Mouse (Mus musculus): ENCODE data around the gene Bcl11b. TPM values are rescaled to one million over a fixed set of nuclear protein-coding genes. Genes with fewer than 3 reads are reported as not detected.

The Bcl11b gene
- polyA plus RNA-seq, 1 experiment from 2014 or later: 30.7 TPM

DNA sequence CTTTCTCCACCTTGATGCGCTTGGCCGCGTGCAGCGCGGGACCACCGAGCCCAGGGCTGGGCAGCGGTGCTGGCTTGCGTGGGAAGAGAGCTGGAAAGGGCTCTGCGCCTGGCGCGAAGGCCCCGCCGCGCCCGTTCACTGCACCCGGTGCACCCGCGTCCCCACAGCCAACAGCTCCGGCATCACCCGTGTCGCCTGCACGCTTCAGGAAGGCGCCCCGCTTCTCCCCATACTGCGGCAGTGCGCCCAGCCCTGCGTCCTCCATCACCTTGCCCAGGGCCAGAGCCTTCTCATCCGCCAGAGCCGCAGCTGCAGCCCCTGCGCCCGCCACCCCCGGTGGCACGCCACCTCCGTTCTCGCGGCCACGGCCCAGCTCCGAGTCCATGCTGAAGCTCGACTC lies 87.4 kb downstream of the Bcl11b start:
- H3K27ac ChIP-seq: no peak overlapping the region
- no peak overlapping the region for H3K4me2 ChIP-seq (replicated peaks)
- WGBS: 98% methylated on average over 39 of the region's 39 CpGs
- DNase-seq (ENCODE audit: low spot score): no peak
- H3K9ac ChIP-seq: no peak overlapping the region
- no peaks in the 10 kb centered on the region for H3K27me3 ChIP-seq (ENCODE audit: control insufficient read depth, insufficient read depth, low read length)
- H3K4me3 ChIP-seq (replicated peaks; ENCODE audit: low read length): no peak overlapping the region
- H3K36me3 ChIP-seq (replicated peaks; ENCODE audit: control insufficient read depth, insufficient read depth): peaks cover 22% of the 10 kb centered on the region
- peaks cover 15% of the 10 kb centered on the region for H3K9me3 ChIP-seq (ENCODE audit: control insufficient read depth, low read length)
- no peak for ATAC-seq (ENCODE audit: low FRiP score)
- H3K4me1 ChIP-seq (replicated peaks; ENCODE audit: control insufficient read depth, insufficient read depth, low read length): no peaks in the 10 kb centered on the region

GRCm38 (mm10) chr12:107915396-107915795 lies 88.0 kb downstream of the Bcl11b start:
- Histone ChIP-seq H3K4me1 (replicated peaks; ENCODE audit: control insufficient read depth, insufficient read depth, low read length) (no peaks in the 10 kb centered on the region), H3K27me3 (ENCODE audit: control insufficient read depth, insufficient read depth, low read length) (no peaks in the 10 kb centered on the region), H3K4me2 (replicated peaks) (no peak overlapping the region), H3K27ac (no peak overlapping the region), H3K9ac (no peak overlapping the region), H3K4me3 (replicated peaks; ENCODE audit: low read length) (no peak overlapping the region), H3K9me3 (ENCODE audit: control insufficient read depth, low read length) (peaks cover 15% of the 10 kb centered on the region), H3K36me3 (replicated peaks; ENCODE audit: control insufficient read depth, insufficient read depth) (peaks cover 22% of the 10 kb centered on the region)
- ATAC-seq (ENCODE audit: low FRiP score): no peak
- no peak for DNase-seq (ENCODE audit: low spot score)
- WGBS: 93% methylated on average over 32 of the region's 32 CpGs

DNA sequence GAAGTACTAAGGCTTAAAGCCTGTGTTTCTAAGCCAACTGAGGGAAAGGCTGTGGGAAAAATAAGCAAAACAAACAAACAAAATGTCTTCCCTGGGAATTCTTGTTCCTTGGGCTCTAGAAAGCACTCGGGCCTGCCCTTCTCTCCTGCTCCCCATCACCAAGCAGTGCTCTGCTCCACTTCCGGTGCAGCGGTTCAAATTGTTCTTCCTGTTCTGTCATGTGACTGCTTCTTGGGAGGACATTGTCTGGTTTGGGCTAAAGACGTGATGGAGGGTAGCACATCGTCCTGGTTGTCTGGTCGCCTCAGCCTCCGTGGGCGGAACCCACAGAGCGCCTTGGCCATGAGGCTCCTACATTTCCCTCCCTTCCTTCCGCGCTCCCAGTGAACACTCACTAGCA lies 94.6 kb downstream of the Bcl11b start:
- 89% methylated on average over 11 of the region's 11 CpGs for WGBS

GRCm38 (mm10) chr12:107905333-107905732 lies 98.1 kb downstream of the Bcl11b start:
- H3K27me3 ChIP-seq (ENCODE audit: control insufficient read depth, insufficient read depth, low read length): no peaks in the 10 kb centered on the region
- 95% methylated on average over 3 of the region's 3 CpGs for whole genome bisulfite sequencing

More for the DNA sequence above, 94.6 kb downstream of the Bcl11b start:
- no peak for ATAC-seq (ENCODE audit: low FRiP score)
- Histone ChIP-seq H3K4me3 (replicated peaks; ENCODE audit: low read length) (no peak overlapping the region), H3K27ac (no peak overlapping the region), H3K36me3 (replicated peaks; ENCODE audit: control insufficient read depth, insufficient read depth) (no peaks in the 10 kb centered on the region), H3K4me2 (replicated peaks) (no peak overlapping the region), H3K27me3 (ENCODE audit: control insufficient read depth, insufficient read depth, low read length) (no peaks in the 10 kb centered on the region), H3K4me1 (replicated peaks; ENCODE audit: control insufficient read depth, insufficient read depth, low read length) (peaks cover 3% of the 10 kb centered on the region; the same call in 1 of the 2 replicates), H3K9ac (no peak overlapping the region), H3K9me3 (ENCODE audit: control insufficient read depth, low read length) (peaks cover 4% of the 10 kb centered on the region; the same call in 1 of the 2 replicates)
- no peak for DNase-seq (ENCODE audit: low spot score)

DNA sequence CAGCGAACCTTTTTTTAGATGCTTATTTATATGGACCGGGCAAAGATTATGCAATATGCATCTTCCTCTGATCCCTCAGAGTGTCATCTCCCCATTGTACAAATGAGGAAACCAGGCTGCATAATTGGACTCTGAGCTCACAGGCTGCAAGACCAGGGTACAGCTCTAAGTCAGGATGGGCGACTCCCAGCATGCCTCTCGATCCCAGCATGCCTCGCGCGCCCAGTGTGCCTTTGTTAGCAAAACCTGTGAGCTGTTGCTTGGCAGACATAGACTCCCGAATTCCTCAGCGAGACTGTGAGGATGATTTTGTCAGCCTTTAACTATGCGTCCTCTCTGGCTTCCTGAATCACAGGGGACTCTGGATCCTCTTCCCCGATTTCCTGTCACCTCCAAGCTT lies 98.9 kb downstream of the Bcl11b start:
- H3K27me3 ChIP-seq (ENCODE audit: control insufficient read depth, insufficient read depth, low read length): no peaks in the 10 kb centered on the region
- ATAC-seq (ENCODE audit: low FRiP score) (no peak), DNase-seq (ENCODE audit: low spot score) (no peak)
- H3K36me3 ChIP-seq (replicated peaks; ENCODE audit: control insufficient read depth, insufficient read depth): no peaks in the 10 kb centered on the region
- peaks cover 4% of the 10 kb centered on the region; the same call in 1 of the 2 replicates for H3K4me1 ChIP-seq (replicated peaks; ENCODE audit: control insufficient read depth, insufficient read depth, low read length)
- no peak overlapping the region for H3K4me2 ChIP-seq (replicated peaks)
- H3K4me3 ChIP-seq (replicated peaks; ENCODE audit: low read length): no peak overlapping the region
- no peak overlapping the region for H3K9ac ChIP-seq
- H3K27ac ChIP-seq: no peak overlapping the region
- WGBS: 86% methylated on average over 11 of the region's 11 CpGs
- H3K9me3 ChIP-seq (ENCODE audit: control insufficient read depth, low read length): peaks cover 4% of the 10 kb centered on the region; the same call in 1 of the 2 replicates

More at GRCm38 (mm10) chr12:107905333-107905732, 98.1 kb downstream of the Bcl11b start:
- DNase-seq (ENCODE audit: low spot score): no peak
- no peaks in the 10 kb centered on the region for H3K36me3 ChIP-seq (replicated peaks; ENCODE audit: control insufficient read depth, insufficient read depth)
- no peak for ATAC-seq (ENCODE audit: low FRiP score)
- no peak overlapping the region for H3K27ac ChIP-seq
- peaks cover 4% of the 10 kb centered on the region; the same call in 1 of the 2 replicates for H3K9me3 ChIP-seq (ENCODE audit: control insufficient read depth, low read length)
- H3K4me3 ChIP-seq (replicated peaks; ENCODE audit: low read length): no peak overlapping the region
- no peak overlapping the region for H3K9ac ChIP-seq
- no peak overlapping the region for H3K4me2 ChIP-seq (replicated peaks)
- peaks cover 4% of the 10 kb centered on the region; the same call in 1 of the 2 replicates for H3K4me1 ChIP-seq (replicated peaks; ENCODE audit: control insufficient read depth, insufficient read depth, low read length)

GRCm38 (mm10) chr12:107903949-107904348 lies 99.5 kb downstream of the Bcl11b start:
- no peaks in the 10 kb centered on the region for H3K36me3 ChIP-seq (replicated peaks; ENCODE audit: control insufficient read depth, insufficient read depth)
- no peak overlapping the region for H3K9ac ChIP-seq
- DNase-seq (ENCODE audit: low spot score): no peak
- peaks cover 4% of the 10 kb centered on the region; the same call in 1 of the 2 replicates for H3K4me1 ChIP-seq (replicated peaks; ENCODE audit: control insufficient read depth, insufficient read depth, low read length)
- no peak for ATAC-seq (ENCODE audit: low FRiP score)
- 27% methylated on average over 9 of the region's 9 CpGs for WGBS
- no peak overlapping the region for H3K4me2 ChIP-seq (replicated peaks)
- no peak overlapping the region for H3K27ac ChIP-seq
- H3K4me3 ChIP-seq (replicated peaks; ENCODE audit: low read length): no peak overlapping the region
- H3K9me3 ChIP-seq (ENCODE audit: control insufficient read depth, low read length): peaks cover 4% of the 10 kb centered on the region; the same call in 1 of the 2 replicates
- H3K27me3 ChIP-seq (ENCODE audit: control insufficient read depth, insufficient read depth, low read length): no peaks in the 10 kb centered on the region

DNA sequence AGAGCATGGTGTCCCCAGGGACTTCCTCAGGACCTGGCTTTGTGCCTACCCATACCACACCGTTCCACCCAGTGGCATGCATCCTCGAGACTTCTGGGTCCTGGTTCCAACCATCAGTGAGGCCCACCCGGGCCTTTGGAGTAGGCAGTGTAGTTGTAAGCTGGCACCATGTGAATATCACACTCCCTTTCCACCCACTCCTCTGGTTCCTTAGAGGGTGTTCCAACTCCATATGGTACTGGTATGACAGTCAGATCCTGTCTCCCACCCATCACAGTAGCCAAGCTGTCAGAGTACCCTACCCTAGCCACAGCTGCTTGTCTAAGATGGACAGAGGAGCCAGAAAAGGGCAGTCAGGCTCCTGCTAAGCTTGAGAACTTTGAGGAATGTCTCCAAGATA lies 112.0 kb downstream of the Bcl11b start:
- Histone ChIP-seq H3K9ac (no peak overlapping the region), H3K4me3 (replicated peaks; ENCODE audit: low read length) (no peak overlapping the region), H3K9me3 (ENCODE audit: control insufficient read depth, low read length) (no peaks in the 10 kb centered on the region), H3K27me3 (ENCODE audit: control insufficient read depth, insufficient read depth, low read length) (no peaks in the 10 kb centered on the region), H3K36me3 (replicated peaks; ENCODE audit: control insufficient read depth, insufficient read depth) (no peaks in the 10 kb centered on the region), H3K4me1 (replicated peaks; ENCODE audit: control insufficient read depth, insufficient read depth, low read length) (no peaks in the 10 kb centered on the region), H3K27ac (no peak overlapping the region), H3K4me2 (replicated peaks) (no peak overlapping the region)
- ATAC-seq (ENCODE audit: low FRiP score): no peak
- WGBS: 88% methylated on average over 3 of the region's 3 CpGs
- no peak for DNase-seq (ENCODE audit: low spot score)

DNA sequence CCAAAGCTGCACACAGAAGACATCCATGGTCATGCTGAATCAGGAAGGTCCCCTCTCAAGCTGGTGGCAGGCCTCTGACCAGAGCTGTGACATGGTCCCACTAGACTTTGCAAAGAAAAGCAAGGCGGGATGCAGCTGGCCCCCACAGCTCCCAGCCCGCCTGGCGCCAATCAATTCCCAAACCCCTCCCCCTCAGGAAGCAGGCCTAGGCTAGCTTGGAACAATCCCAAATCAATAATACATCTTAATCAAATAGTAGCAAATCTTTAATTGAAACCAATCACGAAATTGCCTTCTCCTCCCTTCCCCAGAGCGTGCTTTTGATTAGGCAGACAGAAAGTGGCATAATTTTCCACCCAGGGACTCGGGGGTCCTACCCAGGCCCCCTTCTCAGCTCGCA lies 113.1 kb downstream of the Bcl11b start:
- no peak overlapping the region for H3K9ac ChIP-seq
- H3K4me3 ChIP-seq (replicated peaks; ENCODE audit: low read length): no peak overlapping the region
- no peak overlapping the region for H3K27ac ChIP-seq
- DNase-seq (ENCODE audit: low spot score) (no peak), ATAC-seq (ENCODE audit: low FRiP score) (no peak)
- no peaks in the 10 kb centered on the region for H3K27me3 ChIP-seq (ENCODE audit: control insufficient read depth, insufficient read depth, low read length)
- H3K36me3 ChIP-seq (replicated peaks; ENCODE audit: control insufficient read depth, insufficient read depth): no peaks in the 10 kb centered on the region
- H3K4me2 ChIP-seq (replicated peaks): no peak overlapping the region
- 69% methylated on average over 7 of the region's 7 CpGs for WGBS
- H3K4me1 ChIP-seq (replicated peaks; ENCODE audit: control insufficient read depth, insufficient read depth, low read length): no peaks in the 10 kb centered on the region
- no peaks in the 10 kb centered on the region for H3K9me3 ChIP-seq (ENCODE audit: control insufficient read depth, low read length)

DNA sequence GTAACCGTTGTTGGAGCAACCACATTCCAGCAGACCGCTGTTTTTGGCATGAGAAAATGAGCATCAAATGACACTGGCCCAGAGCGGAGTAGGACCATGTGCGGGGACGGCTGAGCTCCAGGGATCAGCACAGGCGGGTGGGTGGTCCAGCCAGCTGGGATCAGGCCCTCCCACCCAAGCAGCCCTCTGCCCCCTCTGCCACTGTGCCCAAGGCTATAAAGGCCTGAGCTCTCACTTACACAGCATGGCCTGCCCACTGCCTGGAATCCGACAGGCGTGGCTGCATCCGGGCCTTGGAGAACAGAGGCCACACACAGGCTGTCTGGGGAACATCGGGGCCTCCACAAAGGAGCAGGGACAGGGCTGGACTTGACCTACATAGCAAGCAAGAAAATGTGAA lies 113.6 kb downstream of the Bcl11b start:
- Histone ChIP-seq H3K36me3 (replicated peaks; ENCODE audit: control insufficient read depth, insufficient read depth) (no peaks in the 10 kb centered on the region), H3K4me3 (replicated peaks; ENCODE audit: low read length) (no peak overlapping the region), H3K27me3 (ENCODE audit: control insufficient read depth, insufficient read depth, low read length) (no peaks in the 10 kb centered on the region), H3K4me2 (replicated peaks) (no peak overlapping the region), H3K9ac (no peak overlapping the region), H3K27ac (no peak overlapping the region), H3K9me3 (ENCODE audit: control insufficient read depth, low read length) (no peaks in the 10 kb centered on the region), H3K4me1 (replicated peaks; ENCODE audit: control insufficient read depth, insufficient read depth, low read length) (no peaks in the 10 kb centered on the region)
- WGBS: 62% methylated on average over 10 of the region's 10 CpGs
- DNase-seq (ENCODE audit: low spot score) (no peak), ATAC-seq (ENCODE audit: low FRiP score) (no peak; the same call in 1 of the 2 replicates)

DNA sequence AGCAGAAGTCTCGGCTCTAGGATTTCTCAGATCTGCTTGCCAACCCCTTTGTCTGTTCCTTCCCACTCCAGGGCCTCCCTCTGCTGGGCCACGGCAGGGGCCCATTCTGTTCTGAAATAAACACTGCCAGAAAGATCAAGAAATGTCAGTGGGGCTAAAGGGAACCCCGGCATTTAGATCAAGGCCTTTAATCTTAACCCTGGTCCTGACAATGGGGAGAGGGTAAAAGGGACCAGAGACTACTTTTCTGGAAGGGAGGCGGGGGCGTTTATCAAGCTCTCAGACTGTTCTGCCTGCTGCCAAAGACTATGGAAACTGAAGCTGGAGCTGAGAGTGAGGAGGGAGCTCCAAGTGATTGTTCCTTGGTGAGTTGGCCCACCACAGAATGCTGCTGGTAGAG lies 114.8 kb downstream of the Bcl11b start:
- Histone ChIP-seq H3K4me1 (replicated peaks; ENCODE audit: control insufficient read depth, insufficient read depth, low read length) (no peaks in the 10 kb centered on the region), H3K36me3 (replicated peaks; ENCODE audit: control insufficient read depth, insufficient read depth) (no peaks in the 10 kb centered on the region), H3K9me3 (ENCODE audit: control insufficient read depth, low read length) (no peaks in the 10 kb centered on the region), H3K4me3 (replicated peaks; ENCODE audit: low read length) (no peak overlapping the region), H3K27ac (no peak overlapping the region), H3K9ac (no peak overlapping the region), H3K27me3 (ENCODE audit: control insufficient read depth, insufficient read depth, low read length) (no peaks in the 10 kb centered on the region), H3K4me2 (replicated peaks) (no peak overlapping the region)
- ATAC-seq (ENCODE audit: low FRiP score) (no peak), DNase-seq (ENCODE audit: low spot score) (no peak)
- WGBS: 24% methylated on average over 5 of the region's 5 CpGs
